Mouse (Mus musculus): Measurements from ENCODE around the gene Mipep. TPM values are rescaled to one million over a fixed set of nuclear protein-coding genes. Genes with fewer than 3 reads are reported as not detected.

The Mipep gene
- 21.4 and 22.3 TPM in 2 replicates for polyA plus RNA-seq (2016; fragmentation: Nextera tagmentation; extraction: Ambion mirVana)

DNA sequence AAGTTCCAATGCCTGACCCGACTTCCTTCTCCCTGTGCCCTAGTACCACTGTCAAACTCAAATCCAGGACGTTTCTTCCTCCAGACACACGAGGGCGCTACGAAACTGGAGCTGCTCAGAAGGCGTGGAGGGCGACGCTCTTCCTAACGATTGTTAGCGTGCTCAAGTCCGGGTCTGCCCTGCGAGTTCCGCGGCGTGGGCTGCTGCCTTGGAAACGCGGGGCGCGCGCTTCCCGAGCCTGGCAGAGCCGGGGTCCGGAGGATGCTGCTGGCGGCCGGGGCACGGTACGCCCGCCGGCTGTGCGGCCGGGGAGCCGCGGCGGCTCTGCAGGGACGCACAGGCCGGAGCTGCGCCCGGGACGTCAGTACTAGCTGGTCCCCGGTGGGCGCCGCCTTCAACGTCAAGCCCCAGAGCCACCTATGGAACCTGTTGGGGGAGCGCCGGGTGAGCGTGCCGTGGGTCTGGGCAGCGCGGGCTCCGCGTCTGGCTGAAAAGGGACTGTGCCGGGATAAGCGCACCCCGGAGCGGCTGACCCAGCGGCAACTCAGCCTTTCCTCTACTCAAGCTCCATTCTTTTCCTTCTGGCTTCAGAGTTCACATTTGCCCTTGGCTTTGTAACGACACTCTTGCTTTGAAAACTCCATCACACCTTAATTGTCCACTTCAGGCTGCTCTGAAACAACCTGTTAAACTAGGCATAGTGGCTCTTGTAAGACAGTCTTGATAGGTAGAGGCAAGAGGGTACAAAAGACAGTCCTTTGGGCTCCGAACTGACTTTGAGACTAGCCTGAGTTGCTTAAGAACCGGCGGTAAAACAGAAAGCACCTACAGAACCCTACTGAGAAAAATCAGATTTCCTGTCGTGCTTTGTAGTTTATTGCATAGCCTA is at the start of gene Mipep:
Gene Mipep (plus strand): TSS at position 147 of the 889 bp plus-strand sequence.
- H3K4me3 ChIP-seq, result peak within 1 kb of the TSS; percentile 59
- ATAC-seq (ENCODE audit: low FRiP score), result peak; percentile 90
- H3K27ac ChIP-seq, result 0 out of 2 replicates have a peak within 1 kb of the TSS, but pooled peaks have one; percentile 12
- H3K9ac ChIP-seq, result peak within 1 kb of the TSS; percentile 66
- peaks cover 5% of the 10 kb centered on the region for H3K4me1 ChIP-seq
- no peaks in the 10 kb centered on the region for H3K9me3 ChIP-seq (replicated peaks)
- peak within 1 kb of the TSS; percentile 73 for H3K4me2 ChIP-seq (replicated peaks)
- WGBS, result under 1% methylated on average over 60 of the region's 61 CpGs
- H3K27me3 ChIP-seq, result peaks cover 8% of the 10 kb centered on the region
- peaks cover 3% of the 10 kb centered on the region; the same call in 1 of the 2 replicates for H3K36me3 ChIP-seq

DNA sequence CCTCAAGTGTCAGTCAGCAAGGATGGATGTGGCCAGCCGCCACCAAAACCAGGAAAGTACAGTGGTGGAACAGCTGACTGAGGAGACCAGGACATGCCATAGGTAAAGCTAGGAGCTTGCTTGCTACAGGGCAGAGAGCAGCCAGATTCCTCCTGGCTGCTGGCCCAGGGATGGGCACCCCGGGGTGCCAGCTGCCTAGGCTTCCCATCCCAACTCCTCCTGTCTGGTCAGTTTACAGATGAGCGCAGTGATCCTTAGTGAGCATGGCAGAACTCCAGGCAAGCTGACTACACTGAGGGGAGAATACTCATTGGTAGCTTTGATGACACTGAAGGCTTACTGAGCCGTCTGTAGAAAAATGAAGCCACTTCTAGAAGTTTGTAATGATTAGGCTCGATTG is 49.2 kb upstream of the Mipep start:
- Histone ChIP-seq H3K36me3 (no peaks in the 10 kb centered on the region), H3K9ac (no peak overlapping the region), H3K4me3 (no peak overlapping the region), H3K27ac (peak overlapping the region; percentile 32; the same call in 1 of the 2 replicates), H3K9me3 (replicated peaks) (no peaks in the 10 kb centered on the region), H3K27me3 (no peaks in the 10 kb centered on the region), H3K4me1 (peaks cover 56% of the 10 kb centered on the region), H3K4me2 (replicated peaks) (no peak overlapping the region)
- no peak for ATAC-seq (ENCODE audit: low FRiP score)
- 64% methylated on average over 5 of the region's 5 CpGs for WGBS

DNA sequence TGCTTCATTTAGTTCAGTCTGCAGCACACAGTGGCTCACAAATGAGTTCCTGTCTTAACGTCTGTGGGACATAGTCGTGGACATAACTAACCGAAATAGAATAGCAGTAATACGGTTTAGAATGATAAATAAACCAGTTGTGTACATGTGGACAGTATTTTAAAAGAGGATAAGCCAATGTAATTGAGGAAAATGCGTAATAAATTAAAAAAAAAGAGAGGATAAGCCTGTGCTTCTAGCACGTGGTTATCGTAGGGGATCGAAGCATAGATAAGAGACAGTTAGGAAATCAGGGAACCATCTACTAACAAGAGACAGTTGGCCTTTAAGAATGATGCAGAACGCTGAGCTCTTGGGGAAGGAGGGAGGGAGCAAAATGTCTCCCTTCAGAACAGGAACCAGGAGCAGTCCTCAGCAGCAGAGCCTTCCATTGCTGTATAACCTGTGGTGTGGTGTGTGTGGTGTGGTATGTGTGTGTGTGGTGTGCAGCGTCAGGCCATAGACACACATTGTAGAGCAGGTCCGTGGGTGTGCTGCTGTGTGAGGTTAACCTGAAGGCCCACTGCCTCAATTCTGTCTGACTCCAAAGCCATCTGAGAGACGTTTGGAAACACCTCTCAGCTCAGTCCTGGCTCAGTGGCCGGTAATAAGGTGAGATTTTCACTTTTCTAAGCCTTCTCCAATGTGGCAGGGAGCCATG is 48.4 kb upstream of the Mipep start:
- Histone ChIP-seq H3K27ac (peak overlapping the region; percentile 73), H3K9ac (no peak overlapping the region), H3K4me1 (peaks cover 62% of the 10 kb centered on the region), H3K27me3 (no peaks in the 10 kb centered on the region), H3K36me3 (no peaks in the 10 kb centered on the region), H3K4me3 (no peak overlapping the region), H3K4me2 (replicated peaks) (no peak overlapping the region), H3K9me3 (replicated peaks) (no peaks in the 10 kb centered on the region)
- WGBS, result 60% methylated on average over 13 of the region's 13 CpGs
- no peak for ATAC-seq (ENCODE audit: low FRiP score)

DNA sequence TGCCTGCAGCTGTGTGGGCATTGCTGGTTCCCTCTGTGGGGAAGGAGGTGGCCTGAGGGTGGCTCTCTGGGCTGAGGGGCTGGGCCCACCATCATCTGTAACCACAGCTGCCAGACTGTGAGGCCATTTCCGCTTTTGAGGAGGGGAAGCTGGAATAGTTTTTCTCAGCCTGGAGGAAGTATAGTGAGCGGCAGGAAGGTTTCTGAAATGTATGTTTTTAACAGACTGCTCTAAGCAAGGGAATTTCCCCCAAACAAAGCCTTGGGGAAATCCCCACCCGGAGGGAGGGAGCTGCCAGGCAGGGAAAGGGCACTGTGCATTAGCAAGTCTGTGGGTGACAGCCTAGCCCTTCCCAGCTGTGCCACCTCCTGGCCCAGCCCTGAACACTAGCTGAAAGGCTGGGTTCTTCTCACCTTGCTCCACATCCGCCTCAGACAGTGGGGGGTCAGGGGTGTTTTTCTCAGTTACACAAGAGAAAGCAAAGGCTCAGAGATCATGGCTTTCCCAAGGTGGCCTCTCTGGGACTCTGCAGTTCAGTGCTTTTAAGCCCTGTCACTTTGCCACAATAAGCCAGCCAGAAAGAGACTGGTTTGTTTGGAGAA is 47.7 kb upstream of the Mipep start:
- ATAC-seq (ENCODE audit: low FRiP score), result peak; percentile 53; the same call in 1 of the 2 replicates
- H3K27me3 ChIP-seq, result no peaks in the 10 kb centered on the region
- WGBS, result 3% methylated on average over 4 of the region's 4 CpGs
- no peak overlapping the region for H3K9ac ChIP-seq
- peaks cover 66% of the 10 kb centered on the region for H3K4me1 ChIP-seq
- no peaks in the 10 kb centered on the region for H3K9me3 ChIP-seq (replicated peaks)
- H3K27ac ChIP-seq, result peak overlapping the region; percentile 73
- 0 out of 2 replicates have a peak overlapping the region, but pooled peaks have one; percentile 1 for H3K4me2 ChIP-seq (replicated peaks)
- no peak overlapping the region for H3K4me3 ChIP-seq
- H3K36me3 ChIP-seq, result no peaks in the 10 kb centered on the region

DNA sequence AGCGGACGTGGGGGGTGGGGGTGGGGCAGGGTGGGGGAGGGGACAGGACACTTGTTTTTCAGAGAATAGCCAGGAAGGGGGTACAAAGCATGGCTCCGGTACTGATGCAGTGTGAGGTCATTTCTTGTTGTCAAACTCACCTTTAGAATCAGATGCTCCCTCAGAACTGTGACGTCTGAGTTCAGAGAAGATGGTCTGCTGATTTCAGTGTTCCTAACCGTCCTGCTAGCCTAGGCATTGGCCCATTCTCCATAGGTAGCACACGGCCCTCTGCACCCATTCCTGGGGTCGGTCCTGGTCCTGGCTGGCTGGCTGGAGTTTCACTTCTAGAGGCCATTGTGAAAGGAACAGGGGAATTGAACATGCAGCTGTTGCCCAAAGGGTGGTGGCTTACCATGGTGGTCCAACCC is 47.2 kb upstream of the Mipep start:
- Histone ChIP-seq H3K4me3 (no peak overlapping the region), H3K4me2 (replicated peaks) (0 out of 2 replicates have a peak overlapping the region, but pooled peaks have one; percentile 1), H3K9ac (no peak overlapping the region), H3K27ac (peak overlapping the region; percentile 73), H3K27me3 (no peaks in the 10 kb centered on the region), H3K4me1 (peaks cover 70% of the 10 kb centered on the region), H3K36me3 (no peaks in the 10 kb centered on the region), H3K9me3 (replicated peaks) (no peaks in the 10 kb centered on the region)
- WGBS, result 15% methylated on average over 7 of the region's 7 CpGs
- peak; percentile 23; the same call in 1 of the 2 replicates for ATAC-seq (ENCODE audit: low FRiP score)

DNA sequence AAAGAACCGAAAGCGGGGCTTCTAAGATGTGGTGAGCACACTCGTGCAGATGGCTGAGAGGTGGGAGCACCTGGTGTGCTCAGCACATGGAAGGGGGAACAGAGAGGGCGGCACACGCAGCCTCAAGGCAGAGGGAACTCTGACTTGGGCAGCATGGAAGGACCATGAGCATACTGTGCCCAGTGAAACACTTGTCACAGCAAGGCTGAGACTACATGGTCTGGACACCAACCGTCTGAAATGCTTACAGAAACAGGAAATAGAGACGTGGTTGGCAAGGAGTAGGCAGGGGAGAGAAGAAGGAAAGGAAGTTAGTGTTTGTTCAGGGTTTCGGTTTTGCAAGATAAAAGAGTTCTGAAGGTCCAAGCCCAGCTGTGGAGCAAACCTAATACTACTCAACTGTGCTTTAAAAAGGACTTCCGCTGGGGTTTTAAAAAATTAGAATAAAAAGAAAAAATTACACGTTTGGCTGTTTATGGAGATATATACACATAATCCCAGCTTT is 45.9 kb upstream of the Mipep start:
- no peaks in the 10 kb centered on the region for H3K9me3 ChIP-seq (replicated peaks)
- H3K27me3 ChIP-seq, result no peaks in the 10 kb centered on the region
- H3K9ac ChIP-seq, result no peak overlapping the region
- ATAC-seq (ENCODE audit: low FRiP score), result no peak
- peaks cover 61% of the 10 kb centered on the region for H3K4me1 ChIP-seq
- 67% methylated on average over 10 of the region's 10 CpGs for WGBS
- H3K36me3 ChIP-seq, result no peaks in the 10 kb centered on the region
- peak overlapping the region; percentile 66 for H3K27ac ChIP-seq
- no peak overlapping the region for H3K4me2 ChIP-seq (replicated peaks)
- no peak overlapping the region for H3K4me3 ChIP-seq

DNA sequence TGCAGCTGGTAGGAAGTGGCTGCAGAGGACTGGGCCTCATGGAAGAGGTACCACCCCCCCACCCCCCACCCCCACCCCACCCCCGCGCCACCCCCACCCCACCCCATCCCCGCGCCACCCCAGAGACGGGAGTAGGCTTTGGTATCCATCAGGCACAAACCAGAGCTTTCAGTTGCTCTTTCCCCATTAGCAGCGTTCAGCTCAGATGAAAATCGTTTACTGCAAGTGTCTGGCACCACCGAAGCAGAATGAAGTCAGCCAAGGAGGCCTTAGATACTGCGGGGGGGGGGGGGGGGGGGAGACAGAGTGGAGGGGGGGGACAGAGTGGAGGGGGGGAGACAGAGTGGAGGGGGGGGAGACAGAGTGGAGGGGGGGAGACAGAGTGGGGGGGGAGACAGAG is 45.2 kb upstream of the Mipep start:
- ATAC-seq (ENCODE audit: low FRiP score), result no peak
- H3K4me2 ChIP-seq (replicated peaks), result no peak overlapping the region
- no peaks in the 10 kb centered on the region for H3K27me3 ChIP-seq
- no peak overlapping the region for H3K9ac ChIP-seq
- no peaks in the 10 kb centered on the region for H3K36me3 ChIP-seq
- H3K4me3 ChIP-seq, result no peak overlapping the region
- peaks cover 56% of the 10 kb centered on the region for H3K4me1 ChIP-seq
- peak overlapping the region; percentile 74; the same call in 1 of the 2 replicates for H3K27ac ChIP-seq
- WGBS, result 23% methylated on average over 7 of the region's 9 CpGs
- no peaks in the 10 kb centered on the region for H3K9me3 ChIP-seq (replicated peaks)

DNA sequence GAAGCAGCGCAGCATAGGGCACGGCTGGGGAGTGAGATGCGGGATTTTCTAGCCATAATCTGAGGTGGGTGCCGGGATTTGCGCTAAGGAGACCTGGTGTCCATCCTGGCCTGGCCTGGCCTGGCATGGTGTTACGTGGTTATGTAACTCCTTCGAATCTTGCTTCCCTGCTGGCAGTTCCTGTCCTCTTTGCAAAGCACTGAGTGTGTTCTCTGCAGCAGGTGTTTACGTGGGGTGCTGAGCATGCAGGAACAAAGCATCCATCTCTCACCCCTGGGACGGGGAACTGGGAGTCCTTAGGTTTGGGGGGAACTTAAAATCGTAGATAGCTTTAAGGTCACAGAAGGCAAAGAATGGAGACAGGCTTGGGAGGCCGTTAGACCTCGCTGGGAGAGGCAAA is 44.8 kb upstream of the Mipep start:
- no peak overlapping the region for H3K4me2 ChIP-seq (replicated peaks)
- no peak overlapping the region for H3K9ac ChIP-seq
- no peak overlapping the region for H3K4me3 ChIP-seq
- WGBS, result 76% methylated on average over 12 of the region's 12 CpGs
- no peaks in the 10 kb centered on the region for H3K27me3 ChIP-seq
- ATAC-seq (ENCODE audit: low FRiP score), result no peak
- H3K27ac ChIP-seq, result peak overlapping the region; percentile 55; the same call in 1 of the 2 replicates
- H3K4me1 ChIP-seq, result peaks cover 55% of the 10 kb centered on the region
- H3K9me3 ChIP-seq (replicated peaks), result no peaks in the 10 kb centered on the region
- no peaks in the 10 kb centered on the region for H3K36me3 ChIP-seq

DNA sequence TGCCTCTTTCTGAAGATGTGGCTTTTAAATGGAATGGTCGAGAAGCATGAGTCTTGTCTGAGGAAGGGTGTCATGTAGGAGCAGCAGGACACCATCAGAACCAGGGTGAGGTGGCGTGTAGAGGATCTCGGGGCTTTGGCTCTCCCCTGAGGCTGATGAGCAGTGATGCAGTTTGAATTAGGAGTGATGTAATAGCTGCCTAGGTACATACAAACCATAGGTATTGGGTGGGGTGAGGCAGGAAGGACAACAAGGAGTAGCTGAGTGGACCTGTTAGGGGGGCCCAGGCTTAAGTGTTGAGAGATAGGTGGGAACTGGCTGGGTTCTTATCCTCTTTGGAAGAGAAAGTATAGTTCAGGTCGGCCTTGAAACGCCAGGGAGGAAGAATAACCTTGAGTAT is 43.9 kb upstream of the Mipep start:
- no peaks in the 10 kb centered on the region for H3K27me3 ChIP-seq
- no peak overlapping the region for H3K27ac ChIP-seq
- H3K36me3 ChIP-seq, result peaks cover 6% of the 10 kb centered on the region; the same call in 1 of the 2 replicates
- H3K9me3 ChIP-seq (replicated peaks), result no peaks in the 10 kb centered on the region
- 92% methylated on average over 5 of the region's 5 CpGs for WGBS
- H3K9ac ChIP-seq, result no peak overlapping the region
- no peak overlapping the region for H3K4me3 ChIP-seq
- no peak overlapping the region for H3K4me2 ChIP-seq (replicated peaks)
- peaks cover 50% of the 10 kb centered on the region for H3K4me1 ChIP-seq
- ATAC-seq (ENCODE audit: low FRiP score), result no peak

DNA sequence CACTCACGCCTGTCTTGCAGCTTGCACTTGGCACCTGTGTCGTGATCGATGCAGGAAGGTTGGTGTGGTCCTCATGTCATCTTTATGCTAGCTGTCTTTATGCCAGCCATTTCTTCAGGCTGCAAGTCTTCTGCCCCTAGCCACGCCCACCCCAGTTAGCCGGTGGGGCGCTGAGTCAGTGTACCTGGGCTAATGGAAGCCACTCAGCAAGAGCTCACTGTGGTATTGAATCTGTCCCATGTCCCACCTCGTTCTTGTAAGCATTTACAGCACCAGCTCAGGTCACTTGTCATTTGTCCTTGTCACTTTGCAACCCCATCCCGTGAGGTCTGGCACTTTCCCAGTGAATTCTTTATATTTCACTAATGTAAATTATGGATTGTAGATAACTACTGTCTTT is 43.3 kb upstream of the Mipep start:
- no peak overlapping the region for H3K4me2 ChIP-seq (replicated peaks)
- H3K9me3 ChIP-seq (replicated peaks), result no peaks in the 10 kb centered on the region
- WGBS, result 81% methylated on average over 8 of the region's 8 CpGs
- H3K9ac ChIP-seq, result no peak overlapping the region
- no peak for ATAC-seq (ENCODE audit: low FRiP score)
- peaks cover 11% of the 10 kb centered on the region for H3K36me3 ChIP-seq
- no peaks in the 10 kb centered on the region for H3K27me3 ChIP-seq
- H3K27ac ChIP-seq, result no peak overlapping the region
- H3K4me3 ChIP-seq, result no peak overlapping the region
- H3K4me1 ChIP-seq, result peaks cover 46% of the 10 kb centered on the region

DNA sequence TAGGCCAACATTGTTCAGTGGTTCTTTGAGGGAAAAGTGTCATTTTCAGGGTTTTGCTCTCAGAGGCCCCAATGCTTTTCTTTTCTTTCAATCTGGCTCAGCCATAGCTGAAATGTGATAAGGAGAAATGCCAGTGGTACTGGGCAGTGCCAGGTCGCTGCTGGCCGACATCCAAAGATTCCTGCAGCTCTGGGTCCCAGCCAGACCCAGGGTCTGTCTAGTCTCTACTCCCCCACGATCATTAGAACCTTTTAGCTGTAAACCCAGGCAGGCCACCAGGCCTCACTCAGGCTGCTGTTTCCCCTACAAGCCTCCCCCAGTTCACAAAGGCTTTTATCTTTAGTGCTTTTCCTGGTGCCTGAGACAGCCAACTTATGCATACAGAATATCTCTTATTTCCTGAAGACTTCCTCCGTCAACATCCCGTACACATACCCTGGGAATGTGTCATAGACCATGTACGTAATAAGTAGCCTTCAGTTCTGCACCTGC is 42.8 kb upstream of the Mipep start:
- Histone ChIP-seq H3K27me3 (no peaks in the 10 kb centered on the region), H3K36me3 (peaks cover 16% of the 10 kb centered on the region), H3K9me3 (replicated peaks) (no peaks in the 10 kb centered on the region), H3K4me3 (no peak overlapping the region), H3K27ac (peak overlapping the region; percentile 30; the same call in 1 of the 2 replicates), H3K4me1 (peaks cover 41% of the 10 kb centered on the region), H3K4me2 (replicated peaks) (no peak overlapping the region), H3K9ac (no peak overlapping the region)
- no peak for ATAC-seq (ENCODE audit: low FRiP score)
- WGBS, result 81% methylated on average over 6 of the region's 6 CpGs

DNA sequence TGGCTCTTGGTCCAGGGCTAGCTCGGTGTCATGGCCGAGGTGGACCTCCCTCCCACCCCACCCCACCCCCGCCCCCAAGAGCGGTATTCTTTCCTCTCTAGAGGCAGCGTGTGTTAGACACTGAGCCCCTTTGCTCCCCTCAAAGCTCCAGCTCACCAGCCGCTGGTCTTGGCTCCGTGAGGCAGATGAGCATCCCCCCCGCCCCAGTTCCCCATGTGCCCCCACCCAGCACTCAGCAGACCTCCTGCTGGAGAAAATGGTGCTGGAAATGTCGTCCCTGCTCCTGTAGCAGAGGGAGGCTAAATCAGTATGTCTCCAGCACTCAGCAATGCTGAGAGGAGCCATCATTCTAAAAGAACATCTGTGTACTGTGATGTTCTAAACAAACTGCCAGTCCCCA is 40.7 kb upstream of the Mipep start:
- peaks cover 31% of the 10 kb centered on the region for H3K36me3 ChIP-seq
- no peak overlapping the region for H3K27ac ChIP-seq
- no peak overlapping the region for H3K4me2 ChIP-seq (replicated peaks)
- peaks cover 23% of the 10 kb centered on the region for H3K4me1 ChIP-seq
- no peaks in the 10 kb centered on the region for H3K27me3 ChIP-seq
- H3K9me3 ChIP-seq (replicated peaks), result no peaks in the 10 kb centered on the region
- ATAC-seq (ENCODE audit: low FRiP score), result no peak
- 68% methylated on average over 9 of the region's 9 CpGs for WGBS
- H3K9ac ChIP-seq, result no peak overlapping the region
- no peak overlapping the region for H3K4me3 ChIP-seq
